ENCODE assay signal across 24 mouse cellular contexts in genomic region chr5:114490241-114490640, GRCm38 (mm10).
"Had no signal": no experiment of that assay in that cellular context is flagged by ENCODE, and none has a peak within 500 bp of the region (broad histone marks: within the 10 kb centered on the region; RNA-seq: fewer than 3 reads in every experiment).

No protein-coding gene starts in this region.

- H3K4me1 ChIP-seq: heart, embryonic 12.5 days; hindbrain, embryonic 12.5 days; intestine, embryonic 15.5 days; limb, embryonic 13.5 days; limb, embryonic 15.5 days; liver, embryonic 13.5 days had no signal

- DNase-seq: gastrocnemius, postnatal 10 days; gastrocnemius, postnatal 25 days; heart, adult 18-20 months; heart, postnatal 10 days; heart, postnatal 4 days; kidney, adult 18-20 months; kidney, adult 8-10 months; kidney, postnatal 10 days; kidney, postnatal 36 days; layer of hippocampus, postnatal 36 days; left cerebral cortex, postnatal 4 days; liver, embryonic 13.5 days had no signal

- H3K4me3 ChIP-seq: heart, embryonic 10.5 days; heart, embryonic 12.5 days; hindbrain, embryonic 10.5 days; hindbrain, embryonic 12.5 days; intestine, embryonic 15.5 days; limb, embryonic 13.5 days; limb, embryonic 15.5 days; liver, embryonic 13.5 days had no signal

- H3K4me2 ChIP-seq: heart, embryonic 12.5 days; hindbrain, embryonic 12.5 days; hindbrain, embryonic 14.5 days; intestine, embryonic 15.5 days; limb, embryonic 13.5 days; limb, embryonic 15.5 days; liver, embryonic 11.5 days; liver, embryonic 13.5 days had no signal

- H3K27ac ChIP-seq: heart, embryonic 10.5 days; hindbrain, embryonic 12.5 days; hindbrain, embryonic 14.5 days; intestine, embryonic 15.5 days; limb, embryonic 13.5 days; limb, embryonic 15.5 days; liver, embryonic 13.5 days had no signal

- H3K9ac ChIP-seq: heart, embryonic 12.5 days; hindbrain, embryonic 12.5 days; hindbrain, embryonic 14.5 days; intestine, embryonic 15.5 days; limb, embryonic 13.5 days; limb, embryonic 15.5 days; liver, embryonic 13.5 days had no signal

- ATAC-seq: hindbrain, embryonic 16.5 days; inflammation-experienced regulatory T-cells, adult 6 months; intestine, embryonic 15.5 days; intestine, postnatal 0 days had no signal

- H3K36me3 ChIP-seq: heart, embryonic 10.5 days; heart, embryonic 12.5 days; hindbrain, embryonic 10.5 days; hindbrain, embryonic 12.5 days; intestine, embryonic 15.5 days; limb, embryonic 13.5 days; limb, embryonic 15.5 days; liver, embryonic 13.5 days had no signal

- H3K27me3 ChIP-seq: heart, embryonic 12.5 days; hindbrain, embryonic 12.5 days; intestine, embryonic 15.5 days; limb, embryonic 13.5 days; limb, embryonic 15.5 days; liver, embryonic 13.5 days had no signal

- H3K9me3 ChIP-seq: heart, embryonic 10.5 days; heart, embryonic 12.5 days; hindbrain, embryonic 12.5 days; intestine, embryonic 15.5 days; limb, embryonic 15.5 days; liver, embryonic 13.5 days had no signal
